Mouse (Mus musculus) midbrain, embryonic 10.5 days (tissue): Measurements from ENCODE around the gene Plcb3. TPM values are rescaled to one million over a fixed set of nuclear protein-coding genes. Genes with fewer than 3 reads are reported as not detected.

Experiments
- DNase-seq: peaks from one replicate; pipeline ENCODE4 v3.0.0-alpha.2; 2017; ENCODE audit warnings: low spot score
- H3K27ac ChIP-seq: fragments of 300-500 bp; sonication (generic); replicated peaks from 2 replicates; pipeline ENCODE4 v1.5.1; 2016; ENCODE audit warnings: mild to moderate bottlenecking
- H3K27me3 ChIP-seq: fragments of 300-500 bp; sonication (generic); 2 replicates; pipeline ENCODE4 v1.6.1; 2016; ENCODE audit warnings: low read depth, mild to moderate bottlenecking; ENCODE audit not compliant: poor library complexity, severe bottlenecking
- H3K36me3 ChIP-seq: fragments of 300-500 bp; sonication (generic); 2 replicates; pipeline ENCODE4 v1.6.1; 2016; ENCODE audit warnings: mild to moderate bottlenecking, moderate library complexity
- H3K4me1 ChIP-seq: fragments of 300-500 bp; sonication (generic); 2 replicates; pipeline ENCODE4 v1.6.1; 2016
- H3K4me3 ChIP-seq: fragments of 300-500 bp; sonication (generic); 2 replicates; pipeline ENCODE4 v1.5.1; 2016; ENCODE audit warnings: mild to moderate bottlenecking, moderate library complexity
- H3K9me3 ChIP-seq: fragments of 300-500 bp; sonication (generic); replicated peaks from 2 replicates; pipeline ENCODE4 v1.6.1; 2016; ENCODE audit warnings: mild to moderate bottlenecking
- WGBS: fragments of 180-500 bp; shearing (Covaris S2); methylation state at CpG from one replicate; pipeline ENCODE4 v1.1.7; 2016; 5-methylcytosine and 5-hydroxymethylcytosine counted together
- polyA plus RNA-seq: library from polyadenylated mRNA; unstranded; fragments of >200 nt; fragmentation: Nextera tagmentation; extraction: Ambion mirVana; gene quantifications from 2 replicates; pipeline ENCODE4 v1.2.1, GENCODE M21; 2016

Plcb3 gene
- polyA plus RNA-seq, 1 experiment from 2014 or later = 22.4 TPM

- Histone ChIP-seq H3K4me1 (peaks cover 54% of the 10 kb centered on the region), H3K9me3 (no peaks in the 10 kb centered on the region; the same call in 1 of the 2 replicates), H3K36me3 (no peaks in the 10 kb centered on the region), H3K27me3 (peaks cover 87% of the 10 kb centered on the region), H3K4me3 (peak overlapping the region; percentile 24), H3K27ac (no peak overlapping the region)
- 5% methylated on average over 40 of the region's 40 CpGs for WGBS
- no peak for DNase-seq
These were observed 50.5 kb downstream of the Plcb3 start for GRCm38 (mm10) chr19:6925611-6926329.

- H3K4me1 ChIP-seq = peaks cover 60% of the 10 kb centered on the region
- 6% methylated on average over 9 of the region's 9 CpGs for WGBS
These were observed 51.0 kb downstream of the Plcb3 start, which contains the start of gene Catsperz for GRCm38 (mm10) chr19:6925307-6925573. Catsperz (minus strand) TSS chr19:6925380.

DNA sequence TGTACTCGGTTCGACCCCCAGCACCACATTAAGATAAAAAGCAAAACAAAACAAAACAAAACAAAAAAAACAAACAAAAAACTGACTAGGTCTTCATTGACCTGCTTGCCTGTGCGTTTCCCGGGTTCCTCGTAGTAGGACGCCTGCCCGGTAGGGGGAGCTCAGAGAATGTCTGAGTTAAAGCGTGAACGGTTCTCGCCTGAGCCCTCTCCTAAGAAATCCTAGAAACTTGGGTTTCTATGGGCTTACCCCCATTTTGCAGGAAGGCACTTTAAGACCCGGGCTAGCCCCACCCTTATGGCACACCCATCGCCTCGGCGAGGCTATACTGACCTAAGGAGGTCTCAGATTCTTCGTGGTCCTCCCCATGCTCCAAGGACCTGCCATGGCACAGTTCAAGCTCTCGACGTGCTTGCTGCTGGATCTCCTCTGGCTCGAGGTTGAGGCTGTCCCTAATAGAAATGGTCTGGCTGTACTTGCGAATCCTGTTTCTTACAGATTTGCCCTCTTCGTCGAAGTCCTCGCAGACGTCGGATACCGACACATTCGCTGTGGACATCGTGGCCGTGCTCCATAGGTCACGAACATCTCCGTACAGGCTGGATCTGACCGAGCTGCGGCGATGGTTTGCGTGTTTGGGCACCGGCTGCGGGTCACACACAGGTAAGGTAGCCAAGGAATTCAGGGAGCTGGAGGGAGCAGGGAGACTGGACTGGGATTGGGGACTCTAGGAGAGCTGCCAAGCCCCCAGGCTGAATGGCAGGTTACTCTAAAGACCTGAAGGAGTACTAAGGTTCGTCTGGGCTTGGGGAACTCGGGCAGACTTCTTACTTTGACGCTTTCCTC lies 51.6 kb downstream of the Plcb3 start:
- H3K27ac ChIP-seq = no peak overlapping the region
- peak; percentile 77 for DNase-seq
- peak overlapping the region; percentile 24 for H3K4me3 ChIP-seq
- H3K9me3 ChIP-seq = no peaks in the 10 kb centered on the region; the same call in 1 of the 2 replicates
- WGBS = 5% methylated on average over 39 of the region's 39 CpGs
- peaks cover 77% of the 10 kb centered on the region for H3K27me3 ChIP-seq
- no peaks in the 10 kb centered on the region for H3K36me3 ChIP-seq
- H3K4me1 ChIP-seq = peaks cover 65% of the 10 kb centered on the region

More at GRCm38 (mm10) chr19:6925307-6925573, 51.0 kb downstream of the Plcb3 start, which contains the start of gene Catsperz:
- Histone ChIP-seq H3K36me3 (no peaks in the 10 kb centered on the region), H3K27ac (no peak within 1 kb of the TSS), H3K27me3 (peaks cover 82% of the 10 kb centered on the region), H3K4me3 (peak within 1 kb of the TSS; percentile 24), H3K9me3 (no peaks in the 10 kb centered on the region; the same call in 1 of the 2 replicates)
- DNase-seq = no peak

DNA sequence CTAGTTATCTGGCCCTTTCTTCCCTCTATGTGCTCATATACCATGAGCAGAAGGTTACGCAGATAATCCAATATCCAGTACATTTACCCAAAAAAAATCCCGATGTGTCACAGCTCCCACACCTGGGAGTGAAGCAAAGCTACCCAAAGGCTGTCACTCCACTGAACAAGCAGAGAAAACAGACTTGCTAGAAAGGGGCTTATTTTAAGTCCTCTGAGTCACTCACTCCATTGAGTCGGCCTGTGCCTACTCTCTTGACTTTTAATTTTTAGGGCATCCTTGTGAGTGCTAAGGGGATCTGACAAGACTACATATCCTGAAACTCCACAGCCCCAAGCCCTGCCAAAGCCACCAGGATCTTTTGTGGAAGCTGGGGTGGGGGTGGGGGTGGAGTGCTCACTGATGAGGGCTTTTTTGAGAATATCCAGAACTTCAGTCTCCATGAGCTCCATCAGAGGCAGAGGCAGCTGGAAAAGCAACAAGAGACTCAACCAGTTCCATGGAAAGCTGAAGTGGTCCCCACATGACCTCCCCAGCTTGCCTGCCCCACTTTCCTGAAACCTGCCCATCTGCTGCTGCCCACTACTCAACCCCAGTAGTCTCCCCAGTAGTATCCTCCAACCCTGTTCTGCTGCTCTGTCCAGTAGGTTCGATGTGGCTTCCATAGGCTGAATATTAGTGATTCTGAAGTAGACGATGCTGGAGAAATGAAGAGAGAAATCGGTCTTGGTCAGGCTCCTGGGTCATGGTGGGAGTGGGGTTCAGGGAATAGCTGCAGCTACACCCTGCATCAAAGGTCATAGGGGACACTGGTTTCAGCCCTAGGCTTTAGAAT lies 53.2 kb downstream of the Plcb3 start:
- DNase-seq = no peak
- peaks cover 61% of the 10 kb centered on the region for H3K27me3 ChIP-seq
- no peaks in the 10 kb centered on the region for H3K36me3 ChIP-seq
- H3K4me1 ChIP-seq = peaks cover 66% of the 10 kb centered on the region
- H3K9me3 ChIP-seq = no peaks in the 10 kb centered on the region; the same call in 1 of the 2 replicates
- peak overlapping the region; percentile 76; the same call in 1 of the 2 replicates for H3K4me3 ChIP-seq
- no peak overlapping the region for H3K27ac ChIP-seq
- 63% methylated on average over 6 of the region's 6 CpGs for WGBS

- no peaks in the 10 kb centered on the region; the same call in 1 of the 2 replicates for H3K9me3 ChIP-seq
- DNase-seq = peak; percentile 100
- H3K4me3 ChIP-seq = peak within 1 kb of the TSS; percentile 76
- peak within 1 kb of the TSS; percentile 95 for H3K27ac ChIP-seq
- no peaks in the 10 kb centered on the region for H3K36me3 ChIP-seq
- WGBS = under 1% methylated on average over 63 of the region's 66 CpGs
- peaks cover 49% of the 10 kb centered on the region for H3K27me3 ChIP-seq
- peaks cover 55% of the 10 kb centered on the region for H3K4me1 ChIP-seq
These were observed 54.4 kb downstream of the Plcb3 start, which contains the start of gene Esrra for GRCm38 (mm10) chr19:6921647-6922567. Esrra (minus strand) TSS chr19:6921813.

GRCm38 (mm10) chr19:6920741-6921636 lies 55.3 kb downstream of the Plcb3 start:
- WGBS = 2% methylated on average over 41 of the region's 48 CpGs
- Histone ChIP-seq H3K4me1 (peaks cover 46% of the 10 kb centered on the region), H3K36me3 (no peaks in the 10 kb centered on the region), H3K9me3 (no peaks in the 10 kb centered on the region; the same call in 1 of the 2 replicates), H3K4me3 (peak overlapping the region; percentile 76), H3K27ac (peak overlapping the region; percentile 95), H3K27me3 (peaks cover 40% of the 10 kb centered on the region)
- DNase-seq = no peak

DNA sequence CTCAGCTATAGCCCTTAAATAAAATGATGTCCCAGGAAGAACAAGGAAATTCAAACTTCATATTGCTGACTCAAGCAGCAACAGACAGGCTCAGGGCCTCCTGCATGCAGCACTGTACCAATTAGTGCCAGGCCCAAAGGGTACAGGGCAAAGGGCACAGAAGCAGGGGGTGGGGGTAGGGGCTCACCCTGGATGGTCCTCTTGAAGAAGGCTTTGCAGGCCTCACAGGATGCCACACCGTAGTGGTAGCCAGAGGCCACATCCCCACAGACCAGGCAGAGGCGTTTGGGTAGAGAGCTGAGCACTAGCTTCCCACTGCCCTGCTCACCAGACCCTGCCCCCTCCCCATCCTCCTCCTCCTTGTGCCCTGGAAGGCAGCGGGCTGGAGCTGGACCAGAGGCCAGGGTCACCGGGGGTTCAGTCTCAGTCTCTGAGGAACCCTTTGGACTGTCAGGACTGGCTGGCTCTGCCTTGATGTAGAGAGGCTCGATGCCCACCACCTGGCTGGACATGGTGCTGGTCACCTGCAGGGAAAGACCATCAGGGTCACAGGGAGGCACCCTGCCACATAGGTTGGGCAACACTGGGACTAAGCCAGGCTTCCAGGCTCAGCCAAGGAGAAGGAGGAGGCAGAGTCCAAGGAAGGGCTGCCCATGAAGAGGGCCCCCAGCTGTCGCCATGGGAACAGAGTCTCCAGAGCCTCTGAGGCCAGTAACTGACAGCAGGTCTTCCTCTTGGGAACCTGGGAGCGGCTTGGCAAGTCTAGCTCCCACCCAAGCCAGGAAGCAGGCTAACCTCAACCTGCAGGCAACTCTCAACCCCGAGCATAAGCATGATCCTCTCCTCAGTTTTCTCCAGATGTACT lies 56.2 kb downstream of the Plcb3 start:
- Histone ChIP-seq H3K27ac (peak overlapping the region; percentile 95), H3K4me3 (peak overlapping the region; percentile 76), H3K9me3 (no peaks in the 10 kb centered on the region), H3K4me1 (peaks cover 37% of the 10 kb centered on the region), H3K36me3 (no peaks in the 10 kb centered on the region), H3K27me3 (peaks cover 31% of the 10 kb centered on the region)
- peak; percentile 53 for DNase-seq
- WGBS = 48% methylated on average over 8 of the region's 8 CpGs

DNA sequence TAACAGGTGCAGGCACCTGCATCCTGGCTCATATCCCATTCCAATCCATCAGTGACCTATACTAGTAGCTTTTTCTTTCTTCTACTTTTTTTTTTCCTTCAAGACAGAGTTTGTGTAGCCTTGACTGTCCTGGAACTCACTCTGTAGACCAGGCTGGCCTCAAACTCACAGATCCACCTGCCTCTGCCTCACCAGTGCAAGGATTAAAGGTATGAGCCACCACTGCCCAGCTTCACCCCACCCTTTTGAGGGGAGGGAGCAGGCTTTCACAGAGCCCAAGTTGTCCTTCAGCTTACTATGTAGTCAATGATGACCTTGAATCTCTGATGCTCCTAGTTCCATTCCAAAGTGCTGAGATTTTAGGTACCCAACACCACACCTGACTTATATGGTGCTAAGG lies 56.8 kb downstream of the Plcb3 start:
- no peak for DNase-seq
- no peak overlapping the region for H3K4me3 ChIP-seq
- H3K9me3 ChIP-seq = no peaks in the 10 kb centered on the region
- no peaks in the 10 kb centered on the region for H3K36me3 ChIP-seq
- H3K27me3 ChIP-seq = peaks cover 24% of the 10 kb centered on the region
- H3K4me1 ChIP-seq = peaks cover 30% of the 10 kb centered on the region
- no peak overlapping the region for H3K27ac ChIP-seq

DNA sequence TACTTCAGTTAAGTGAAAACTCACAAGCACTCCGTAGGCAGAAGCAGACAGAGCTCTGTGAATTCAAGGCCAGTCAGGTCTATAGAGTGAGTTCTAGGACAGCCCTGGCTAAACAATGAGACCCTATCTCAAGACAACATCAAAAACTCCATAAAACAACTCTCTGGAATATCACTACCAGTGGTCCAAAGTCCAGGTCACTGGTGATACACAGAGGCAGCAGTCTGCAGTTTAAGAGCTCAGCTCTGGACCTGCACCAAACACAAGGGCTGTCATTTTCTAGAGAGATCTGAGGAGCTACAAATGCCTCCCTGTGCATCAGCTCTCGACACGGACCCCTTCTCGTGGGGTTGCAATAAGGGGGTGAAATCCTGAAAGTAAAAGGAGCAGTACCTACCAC lies 57.9 kb downstream of the Plcb3 start:
- WGBS = 93% methylated on average over 4 of the region's 4 CpGs
- Histone ChIP-seq H3K4me3 (no peak overlapping the region), H3K4me1 (peaks cover 30% of the 10 kb centered on the region), H3K36me3 (peaks cover 10% of the 10 kb centered on the region), H3K9me3 (no peaks in the 10 kb centered on the region), H3K27me3 (peaks cover 13% of the 10 kb centered on the region), H3K27ac (no peak overlapping the region)
- no peak for DNase-seq

- WGBS = 82% methylated on average over 4 of the region's 4 CpGs
- Histone ChIP-seq H3K36me3 (peaks cover 28% of the 10 kb centered on the region), H3K27me3 (no peaks in the 10 kb centered on the region), H3K27ac (no peak overlapping the region), H3K4me1 (peaks cover 23% of the 10 kb centered on the region), H3K4me3 (no peak overlapping the region), H3K9me3 (no peaks in the 10 kb centered on the region)
- DNase-seq = no peak
These were observed 59.8 kb downstream of the Plcb3 start for GRCm38 (mm10) chr19:6916496-6916895.
